Mouse (Mus musculus): ENCODE data around the gene Olfr360.
"Not testable (repeated sequence)": the region's sequence is repeated elsewhere in the genome, so short reads cannot be mapped to it uniquely, and the experiment has no call there.

Olfr360 gene

DNA sequence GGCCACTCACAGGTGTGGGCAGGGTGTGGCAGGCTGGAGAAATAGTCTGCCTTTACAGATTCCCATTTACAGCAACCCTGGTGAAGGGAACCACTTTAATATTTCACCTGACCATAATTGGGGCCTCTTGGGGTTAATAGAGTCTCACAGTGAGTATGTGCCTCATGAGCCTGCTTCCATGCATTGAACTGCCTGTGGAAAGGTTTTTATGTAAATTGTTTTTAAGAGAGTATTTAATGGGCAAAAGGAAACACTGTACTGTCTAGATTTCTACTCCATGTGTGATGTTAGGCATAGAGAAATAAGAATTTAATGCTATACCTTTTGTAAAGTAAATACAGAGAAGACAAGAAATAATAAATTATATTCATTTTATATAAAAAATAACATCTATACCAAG lies at the start of gene Olfr360:
Olfr360 (plus strand) TSS at position 301 of the 400 bp plus-strand sequence.
- in situ Hi-C loops (cut with MboI, MseI): no loop called here

DNA sequence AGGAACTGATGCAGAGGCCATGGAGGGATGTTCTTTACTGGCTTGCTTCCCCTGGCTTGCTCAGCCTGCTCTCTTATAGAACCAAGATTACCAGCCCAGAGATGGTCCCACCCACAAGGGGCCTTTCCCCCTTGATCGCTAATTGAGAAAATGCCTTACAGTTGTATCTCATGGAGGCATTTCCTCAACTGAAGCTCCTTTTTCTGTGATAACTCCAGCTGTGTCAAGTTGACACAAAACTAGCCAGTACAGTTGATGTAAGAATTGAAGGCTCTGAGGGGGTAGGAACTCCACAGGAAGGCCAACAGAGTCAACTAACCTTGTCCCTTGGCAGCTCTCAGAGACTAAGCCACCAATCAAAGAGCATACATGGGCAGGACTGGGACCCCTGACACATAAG lies 23.6 kb downstream of the Olfr360 start, which contains the start of gene Olfr361:
Olfr361 (minus strand) TSS at position 101 of the 400 bp plus-strand sequence.
- in situ Hi-C loops (cut with MboI, MseI): not testable (repeated sequence)

DNA sequence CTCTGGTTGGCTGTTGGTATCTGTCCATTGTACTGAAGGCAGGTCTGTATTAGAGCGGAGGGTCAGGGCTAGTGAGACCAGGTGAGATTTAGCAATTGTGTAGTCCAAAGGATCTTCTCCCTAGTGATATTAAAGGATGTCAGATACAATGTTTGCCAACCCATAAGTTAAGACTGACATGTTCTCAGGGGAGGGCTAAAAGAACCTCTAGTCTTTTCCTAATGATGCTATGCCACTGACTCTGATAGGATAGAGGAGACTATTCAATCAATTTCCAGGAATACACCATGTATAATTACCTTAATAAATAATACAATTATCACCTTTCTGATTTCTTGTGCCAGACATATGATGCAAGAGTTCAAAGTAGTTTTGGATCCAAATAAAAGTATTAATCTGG lies 52.3 kb downstream of the Olfr360 start, which contains the start of gene Olfr362:
Olfr362 (minus strand) TSS at position 101 of the 400 bp plus-strand sequence.
- in situ Hi-C loops (cut with MboI, MseI): no loop called here
